Mouse (Mus musculus) kidney, adult 2 months (tissue): ENCODE measurements around the gene Ahcyl2. TPM values are rescaled to one million over a fixed set of nuclear protein-coding genes. Genes with fewer than 3 reads are reported as not detected.

Source experiments
- DNase-seq: peaks from one replicate; pipeline ENCODE4 v3.0.0; 2021
- H3K27ac ChIP-seq: fragments of 200-500 bp; 2 replicates; pipeline ENCODE4 v1.5.1; 2012; ENCODE audit warnings: low read depth, low read length, control low read depth, inconsistent platforms; ENCODE audit not compliant: insufficient read depth
- H3K27me3 ChIP-seq: fragments of 200-500 bp; replicated peaks from 2 replicates; pipeline ENCODE4 v1.6.1; 2012; ENCODE audit warnings: mild to moderate bottlenecking, moderate library complexity, low read length, inconsistent platforms; ENCODE audit not compliant: control insufficient read depth, insufficient read depth
- H3K36me3 ChIP-seq: fragments of 200-500 bp; 2 replicates; pipeline ENCODE4 v1.6.1; 2012; ENCODE audit warnings: mild to moderate bottlenecking, moderate library complexity, low read length, inconsistent platforms; ENCODE audit not compliant: control insufficient read depth, insufficient read depth
- H3K4me1 ChIP-seq: fragments of 200-500 bp; 2 replicates; pipeline ENCODE4 v1.6.1; 2011; ENCODE audit warnings: low read length; ENCODE audit not compliant: control insufficient read depth, insufficient read depth
- H3K4me3 ChIP-seq: fragments of 200-500 bp; 2 replicates; pipeline ENCODE4 v1.5.1; 2011; ENCODE audit warnings: mild to moderate bottlenecking, low read depth, low read length, control low read depth; ENCODE audit not compliant: insufficient read depth
- CTCF ChIP-seq: fragments of 200-500 bp; conservative IDR thresholded peaks from 2 replicates; pipeline ENCODE4 v1.5.1; 2011; ENCODE audit warnings: low read depth, mild to moderate bottlenecking, control low read depth, low read length, moderate library complexity, mixed read lengths; ENCODE audit not compliant: insufficient read depth, insufficient read length
- POLR2A ChIP-seq: fragments of 200-500 bp; IDR thresholded peaks from one replicate; pipeline ENCODE4 v1.6.1; 2011; ENCODE audit warnings: low read depth, low read length, control low read depth
- WGBS: fragments of 180-500 bp; shearing (Covaris S2); methylation state at CpG from one replicate; pipeline ENCODE4 v1.1.7; 2018; 5-methylcytosine and 5-hydroxymethylcytosine counted together
- polyA plus RNA-seq: library from polyadenylated mRNA; depleted of rRNA; stranded (reverse); fragments of >200 nt; gene quantifications from 2 replicates; pipeline ENCODE4 v1.2.3, GENCODE M21; 2012

Ahcyl2 gene
- polyA plus RNA-seq, 1 experiment = 122 TPM

- DNase-seq = no peak
- WGBS = 82% methylated on average over 2 of the region's 2 CpGs
- Histone ChIP-seq H3K4me1 (no peaks in the 10 kb centered on the region), H3K27me3 (no peaks in the 10 kb centered on the region), H3K4me3 (no peak overlapping the region), H3K27ac (no peak overlapping the region), H3K36me3 (peaks cover 11% of the 10 kb centered on the region)
- TF ChIP-seq POLR2A = no peak
Observed at GRCm38 (mm10) chr6:29881936-29882335, 114.1 kb downstream of the Ahcyl2 start.

- no peak overlapping the region for H3K27ac ChIP-seq
- H3K36me3 ChIP-seq = peaks cover 9% of the 10 kb centered on the region
- H3K27me3 ChIP-seq = no peaks in the 10 kb centered on the region
- no peak overlapping the region for H3K4me3 ChIP-seq
- DNase-seq = no peak
- TF ChIP-seq CTCF (no peak), POLR2A (no peak)
- 49% methylated on average over 6 of the region's 6 CpGs for whole genome bisulfite sequencing
- peaks cover 3% of the 10 kb centered on the region; the same call in 1 of the 2 replicates for H3K4me1 ChIP-seq
Observed at GRCm38 (mm10) chr6:29882870-29883269, 115.1 kb downstream of the Ahcyl2 start.

- no peaks in the 10 kb centered on the region for H3K27me3 ChIP-seq
- H3K27ac ChIP-seq = 0 out of 2 replicates have a peak overlapping the region, but pooled peaks have one; percentile 1
- peaks cover 19% of the 10 kb centered on the region for H3K4me1 ChIP-seq
- DNase-seq = no peak
- 56% methylated on average over 11 of the region's 11 CpGs for WGBS
- H3K4me3 ChIP-seq = no peak overlapping the region
- TF ChIP-seq CTCF = no peak
- H3K36me3 ChIP-seq = peaks cover 5% of the 10 kb centered on the region
Observed at GRCm38 (mm10) chr6:29891151-29891550, 123.3 kb downstream of the Ahcyl2 start.

GRCm38 (mm10) chr6:29896976-29897375 is 129.2 kb downstream of the Ahcyl2 start:
- no peak overlapping the region for H3K27ac ChIP-seq
- H3K4me1 ChIP-seq = no peaks in the 10 kb centered on the region
- no peak for DNase-seq
- WGBS = 94% methylated on average over 3 of the region's 3 CpGs
- no peaks in the 10 kb centered on the region for H3K27me3 ChIP-seq
- no peak overlapping the region for H3K4me3 ChIP-seq
- TF ChIP-seq POLR2A (no peak), CTCF (no peak)
- peaks cover 15% of the 10 kb centered on the region for H3K36me3 ChIP-seq

GRCm38 (mm10) chr6:29901450-29901849 is 133.6 kb downstream of the Ahcyl2 start:
- Histone ChIP-seq H3K4me1 (no peaks in the 10 kb centered on the region), H3K36me3 (peaks cover 17% of the 10 kb centered on the region), H3K27ac (no peak overlapping the region), H3K27me3 (no peaks in the 10 kb centered on the region), H3K4me3 (no peak overlapping the region)
- no peak for TF ChIP-seq CTCF
- TF ChIP-seq POLR2A = no peak
- WGBS = 100% methylated on average over 1 of the region's 1 CpGs
- DNase-seq = no peak

GRCm38 (mm10) chr6:29902256-29902655 is 134.4 kb downstream of the Ahcyl2 start:
- Histone ChIP-seq H3K4me1 (no peaks in the 10 kb centered on the region), H3K36me3 (peaks cover 13% of the 10 kb centered on the region), H3K27me3 (no peaks in the 10 kb centered on the region), H3K4me3 (no peak overlapping the region), H3K27ac (no peak overlapping the region)
- DNase-seq = no peak
- no peak for TF ChIP-seq POLR2A
- TF ChIP-seq CTCF = no peak
- WGBS = 78% methylated on average over 2 of the region's 2 CpGs

GRCm38 (mm10) chr6:29903343-29903914 is 135.6 kb downstream of the Ahcyl2 start:
- WGBS = 90% methylated on average over 3 of the region's 3 CpGs

More at GRCm38 (mm10) chr6:29903343-29903914, 135.6 kb downstream of the Ahcyl2 start:
- Histone ChIP-seq H3K4me3 (no peak overlapping the region), H3K27ac (no peak overlapping the region), H3K27me3 (no peaks in the 10 kb centered on the region), H3K4me1 (no peaks in the 10 kb centered on the region), H3K36me3 (peaks cover 11% of the 10 kb centered on the region)
- TF ChIP-seq POLR2A (no peak), CTCF (no peak)
- no peak for DNase-seq
